Mouse (Mus musculus): ENCODE data around the gene Irf2bp1. TPM values are rescaled to one million over a fixed set of nuclear protein-coding genes. Genes with fewer than 3 reads are reported as not detected.

Gene Irf2bp1
- polyA plus RNA-seq, 1 experiment, result 39.4 TPM

GRCm38 (mm10) chr7:18962795-18963194 lies 41.0 kb upstream of the Irf2bp1 start:
- Histone ChIP-seq H3K27me3 (ENCODE audit: control insufficient read depth, insufficient read depth, insufficient read length) (peaks cover 31% of the 10 kb centered on the region), H3K36me3 (ENCODE audit: control insufficient read depth, insufficient read depth) (no peaks in the 10 kb centered on the region), H3K79me2 (ENCODE audit: control insufficient read depth, insufficient read depth) (no peaks in the 10 kb centered on the region), H3K4me3 (ENCODE audit: insufficient read depth, poor library complexity, severe bottlenecking) (no peak overlapping the region), H3K79me3 (ENCODE audit: low read depth) (no peaks in the 10 kb centered on the region), H3ac (ENCODE audit: control insufficient read depth, insufficient read length, low read depth) (no peak overlapping the region)
- no peak for TF ChIP-seq MYOG (IDR thresholded peaks at IDR 0.05; ENCODE audit: control insufficient read depth, extremely low read depth, insufficient read length)

- TF ChIP-seq USF1 (IDR thresholded peaks at IDR 0.05; ENCODE audit: low read depth), result no peak
- TF ChIP-seq FOSL1 (IDR thresholded peaks at IDR 0.05; ENCODE audit: insufficient read depth, low read length, poor library complexity, severe bottlenecking), result no peak
- no peak for TF ChIP-seq MYOD1 (IDR thresholded peaks at IDR 0.05; ENCODE audit: control insufficient read depth, insufficient read length, low read depth)
- no peak for TF ChIP-seq MYOG (IDR thresholded peaks at IDR 0.05; ENCODE audit: control insufficient read depth, extremely low read depth, insufficient read length)
- TF ChIP-seq CTCF (IDR thresholded peaks at IDR 0.05; ENCODE audit: control insufficient read depth, insufficient read depth, insufficient read length), result no peak
- TF ChIP-seq CEBPB (IDR thresholded peaks at IDR 0.05; ENCODE audit: low read depth), result no peak
- TF ChIP-seq MAX (IDR thresholded peaks at IDR 0.05), result no peak
- Histone ChIP-seq H3K79me3 (ENCODE audit: low read depth) (no peaks in the 10 kb centered on the region), H3K27me3 (ENCODE audit: control insufficient read depth, insufficient read depth, insufficient read length) (peaks cover 31% of the 10 kb centered on the region), H3K4me3 (ENCODE audit: insufficient read depth, poor library complexity, severe bottlenecking) (no peak overlapping the region), H3K36me3 (ENCODE audit: control insufficient read depth, insufficient read depth) (no peaks in the 10 kb centered on the region), H3K79me2 (ENCODE audit: control insufficient read depth, insufficient read depth) (no peaks in the 10 kb centered on the region), H3ac (ENCODE audit: control insufficient read depth, insufficient read length, low read depth) (no peak overlapping the region)
These were observed 40.5 kb upstream of the Irf2bp1 start for GRCm38 (mm10) chr7:18963294-18963843.

GRCm38 (mm10) chr7:18965312-18965711 lies 38.5 kb upstream of the Irf2bp1 start:
- H3K27me3 ChIP-seq (ENCODE audit: control insufficient read depth, insufficient read depth, insufficient read length), result peaks cover 31% of the 10 kb centered on the region

GRCm38 (mm10) chr7:18967603-18968002 lies 36.2 kb upstream of the Irf2bp1 start:
- no peak overlapping the region for H3K4me3 ChIP-seq (ENCODE audit: insufficient read depth, poor library complexity, severe bottlenecking)
- no peak for TF ChIP-seq MYOD1 (IDR thresholded peaks at IDR 0.05; ENCODE audit: control insufficient read depth, insufficient read length, low read depth)
- H3K36me3 ChIP-seq (ENCODE audit: control insufficient read depth, insufficient read depth), result no peaks in the 10 kb centered on the region
- no peak overlapping the region for H3ac ChIP-seq (ENCODE audit: control insufficient read depth, insufficient read length, low read depth)
- peaks cover 30% of the 10 kb centered on the region for H3K27me3 ChIP-seq (ENCODE audit: control insufficient read depth, insufficient read depth, insufficient read length)
- no peaks in the 10 kb centered on the region for H3K79me2 ChIP-seq (ENCODE audit: control insufficient read depth, insufficient read depth)
- H3K79me3 ChIP-seq (ENCODE audit: low read depth), result no peaks in the 10 kb centered on the region

More at GRCm38 (mm10) chr7:18965312-18965711, 38.5 kb upstream of the Irf2bp1 start:
- Histone ChIP-seq H3K36me3 (ENCODE audit: control insufficient read depth, insufficient read depth) (no peaks in the 10 kb centered on the region), H3K79me3 (ENCODE audit: low read depth) (no peaks in the 10 kb centered on the region), H3K79me2 (ENCODE audit: control insufficient read depth, insufficient read depth) (no peaks in the 10 kb centered on the region), H3K4me3 (ENCODE audit: insufficient read depth, poor library complexity, severe bottlenecking) (no peak overlapping the region), H3ac (ENCODE audit: control insufficient read depth, insufficient read length, low read depth) (no peak overlapping the region)
- no peak for TF ChIP-seq USF1 (IDR thresholded peaks at IDR 0.05; ENCODE audit: low read depth)
- no peak for TF ChIP-seq CEBPB (IDR thresholded peaks at IDR 0.05; ENCODE audit: low read depth)
- TF ChIP-seq FOSL1 (IDR thresholded peaks at IDR 0.05; ENCODE audit: insufficient read depth, low read length, poor library complexity, severe bottlenecking), result no peak
- TF ChIP-seq MYOG (IDR thresholded peaks at IDR 0.05; ENCODE audit: control insufficient read depth, extremely low read depth, insufficient read length), result no peak
- TF ChIP-seq MYOD1 (IDR thresholded peaks at IDR 0.05; ENCODE audit: control insufficient read depth, insufficient read length, low read depth), result no peak
- no peak for TF ChIP-seq MAX (IDR thresholded peaks at IDR 0.05)
- TF ChIP-seq CTCF (IDR thresholded peaks at IDR 0.05; ENCODE audit: control insufficient read depth, insufficient read depth, insufficient read length), result no peak

GRCm38 (mm10) chr7:18970956-18971355 lies 32.9 kb upstream of the Irf2bp1 start:
- Histone ChIP-seq H3K79me2 (ENCODE audit: control insufficient read depth, insufficient read depth) (no peaks in the 10 kb centered on the region), H3K27me3 (ENCODE audit: control insufficient read depth, insufficient read depth, insufficient read length) (peaks cover 18% of the 10 kb centered on the region), H3K36me3 (ENCODE audit: control insufficient read depth, insufficient read depth) (no peaks in the 10 kb centered on the region), H3K79me3 (ENCODE audit: low read depth) (no peaks in the 10 kb centered on the region), H3ac (ENCODE audit: control insufficient read depth, insufficient read length, low read depth) (no peak overlapping the region), H3K4me3 (ENCODE audit: insufficient read depth, poor library complexity, severe bottlenecking) (no peak overlapping the region)
- TF ChIP-seq MAX (IDR thresholded peaks at IDR 0.05) (no peak), CTCF (IDR thresholded peaks at IDR 0.05; ENCODE audit: control insufficient read depth, insufficient read depth, insufficient read length) (no peak), MYOD1 (IDR thresholded peaks at IDR 0.05; ENCODE audit: control insufficient read depth, insufficient read length, low read depth) (no peak), MYOG (IDR thresholded peaks at IDR 0.05; ENCODE audit: control insufficient read depth, extremely low read depth, insufficient read length) (no peak), USF1 (IDR thresholded peaks at IDR 0.05; ENCODE audit: low read depth) (no peak), CEBPB (IDR thresholded peaks at IDR 0.05; ENCODE audit: low read depth) (no peak), FOSL1 (IDR thresholded peaks at IDR 0.05; ENCODE audit: insufficient read depth, low read length, poor library complexity, severe bottlenecking) (no peak)

- Histone ChIP-seq H3K4me3 (ENCODE audit: insufficient read depth, poor library complexity, severe bottlenecking) (no peak overlapping the region), H3K36me3 (ENCODE audit: control insufficient read depth, insufficient read depth) (no peaks in the 10 kb centered on the region), H3ac (ENCODE audit: control insufficient read depth, insufficient read length, low read depth) (no peak overlapping the region), H3K27me3 (ENCODE audit: control insufficient read depth, insufficient read depth, insufficient read length) (peaks cover 16% of the 10 kb centered on the region), H3K79me3 (ENCODE audit: low read depth) (no peaks in the 10 kb centered on the region), H3K79me2 (ENCODE audit: control insufficient read depth, insufficient read depth) (no peaks in the 10 kb centered on the region)
- no peak for TF ChIP-seq FOSL1 (IDR thresholded peaks at IDR 0.05; ENCODE audit: insufficient read depth, low read length, poor library complexity, severe bottlenecking)
- TF ChIP-seq CEBPB (IDR thresholded peaks at IDR 0.05; ENCODE audit: low read depth), result no peak
- peak; percentile 14 for TF ChIP-seq MYOD1 (IDR thresholded peaks at IDR 0.05; ENCODE audit: control insufficient read depth, insufficient read length, low read depth)
- no peak for TF ChIP-seq MAX (IDR thresholded peaks at IDR 0.05)
These were observed 25.5 kb upstream of the Irf2bp1 start for GRCm38 (mm10) chr7:18978381-18978780.
